Mouse (Mus musculus): Measurements from ENCODE around the gene Spem2. TPM values are rescaled to one million over a fixed set of nuclear protein-coding genes. Genes with fewer than 3 reads are reported as not detected.
A peak's percentile ranks its signal among the peaks of the same experiment; 100 is the strongest.
"Not testable (repeated sequence)": the region's sequence is repeated elsewhere in the genome, so short reads cannot be mapped to it uniquely, and the experiment has no call there.

Spem2 gene
- total RNA-seq (2017), result 0.29 TPM in 1 of 3 replicates, not detected in the others

DNA sequence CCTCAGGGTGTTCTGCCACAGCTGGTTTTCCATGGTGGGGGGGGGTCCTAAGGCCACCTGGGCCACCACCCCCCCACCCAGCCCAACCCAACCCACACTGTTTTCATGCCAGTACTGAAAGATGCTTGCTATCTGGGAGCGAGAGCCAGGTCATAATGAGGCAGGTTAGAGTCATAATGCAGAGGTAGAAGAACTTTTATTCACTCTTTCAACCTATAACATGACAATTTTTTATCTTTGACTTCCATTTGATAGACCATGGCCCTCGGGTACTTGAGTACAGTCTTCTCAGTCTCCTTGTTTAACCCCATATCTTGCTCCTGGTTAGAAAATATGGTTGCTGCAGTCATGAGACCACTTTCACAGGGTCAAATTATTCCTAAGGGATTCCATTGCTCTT is at the start of gene Spem2:
Gene Spem2, minus strand, starts transcription at position 101 of the 400 bp plus-strand sequence.
- no peak for ATAC-seq (replicated peaks; ENCODE audit: insufficient number of reproducible peaks, low FRiP score, low TSS enrichment, poor library complexity, severe bottlenecking)

GRCm38 (mm10) chr11:69867335-69867734 is 49.1 kb upstream of the Spem2 start:
- no peak for ATAC-seq (replicated peaks; ENCODE audit: insufficient number of reproducible peaks, low FRiP score, low TSS enrichment, poor library complexity, severe bottlenecking)

- ATAC-seq (replicated peaks; ENCODE audit: insufficient number of reproducible peaks, low FRiP score, low TSS enrichment, poor library complexity, severe bottlenecking), result no peak
Observed at GRCm38 (mm10) chr11:69865561-69865960, 47.3 kb upstream of the Spem2 start.

GRCm38 (mm10) chr11:69864138-69864860 is 46.0 kb upstream of the Spem2 start:
- no peak for ATAC-seq (replicated peaks; ENCODE audit: insufficient number of reproducible peaks, low FRiP score, low TSS enrichment, poor library complexity, severe bottlenecking)

DNA sequence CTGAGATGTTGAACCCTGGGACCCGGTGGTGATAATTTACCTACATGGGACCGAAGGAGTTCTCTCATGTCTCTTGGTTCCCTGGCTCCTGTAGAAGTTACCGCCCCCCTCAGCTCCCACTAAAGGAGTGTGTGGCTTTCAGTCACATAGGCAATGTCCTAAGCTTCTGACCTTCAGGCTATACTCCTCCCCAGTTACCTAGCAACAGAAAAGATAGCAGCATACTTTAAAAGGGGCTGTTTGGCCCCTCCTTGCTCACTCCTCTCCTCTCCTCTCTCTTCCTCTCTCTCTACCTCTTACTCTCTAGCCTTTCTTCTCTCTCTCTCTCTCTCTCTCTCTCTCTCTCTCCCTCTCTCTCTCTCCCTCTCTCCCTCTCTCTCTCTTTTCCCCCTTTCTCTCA is 45.5 kb upstream of the Spem2 start:
- not testable (repeated sequence) for ATAC-seq (replicated peaks; ENCODE audit: insufficient number of reproducible peaks, low FRiP score, low TSS enrichment, poor library complexity, severe bottlenecking)

GRCm38 (mm10) chr11:69858113-69858998 is 40.1 kb upstream of the Spem2 start, which contains the start of gene Tnk1:
Gene Tnk1, minus strand, starts transcription at chr11:69858730.
- no peak for ATAC-seq (replicated peaks; ENCODE audit: insufficient number of reproducible peaks, low FRiP score, low TSS enrichment, poor library complexity, severe bottlenecking)

DNA sequence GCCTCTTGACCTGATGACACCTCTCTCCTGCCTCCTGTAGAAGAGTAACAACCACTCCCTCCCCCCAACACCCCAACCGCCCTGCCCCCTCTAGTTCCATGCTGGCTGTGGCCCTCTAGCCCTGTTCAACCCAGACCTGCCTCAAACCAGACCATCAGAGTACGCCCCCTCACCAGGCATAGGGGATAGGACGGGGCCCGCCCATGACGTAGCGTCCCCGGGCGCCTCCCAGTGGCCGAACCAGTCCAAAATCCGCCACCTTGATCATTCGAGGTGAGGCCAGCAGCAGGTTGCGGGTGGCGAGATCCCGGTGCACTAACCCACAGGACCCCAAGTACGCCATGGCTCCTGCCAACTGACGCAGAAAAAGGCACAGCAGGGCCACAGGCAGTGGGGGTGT is 37.1 kb upstream of the Spem2 start:
- ATAC-seq (replicated peaks; ENCODE audit: insufficient number of reproducible peaks, low FRiP score, low TSS enrichment, poor library complexity, severe bottlenecking), result 0 out of 2 replicates have a peak, but pooled peaks have one; percentile 38

DNA sequence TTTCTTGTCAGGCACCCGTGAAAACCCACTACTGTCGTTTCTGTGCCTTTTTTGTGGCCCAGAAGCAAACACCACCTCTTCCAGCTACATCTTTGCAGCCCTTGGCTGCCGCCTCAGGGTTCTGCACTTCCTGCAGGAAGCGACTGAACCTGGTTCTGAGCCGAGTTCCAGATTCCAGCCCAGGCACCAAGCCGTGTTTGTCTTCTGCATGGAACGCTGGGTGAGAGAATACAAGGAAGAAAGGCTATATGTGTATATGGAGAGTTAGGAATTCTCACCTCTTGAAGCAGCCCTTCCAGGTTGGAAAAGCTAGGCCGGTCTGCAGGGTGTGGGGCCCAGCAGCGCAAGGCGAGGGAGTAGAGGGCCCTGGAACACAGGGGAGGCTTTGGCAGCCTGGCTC is 36.4 kb upstream of the Spem2 start:
- ATAC-seq (replicated peaks; ENCODE audit: insufficient number of reproducible peaks, low FRiP score, low TSS enrichment, poor library complexity, severe bottlenecking), result no peak

DNA sequence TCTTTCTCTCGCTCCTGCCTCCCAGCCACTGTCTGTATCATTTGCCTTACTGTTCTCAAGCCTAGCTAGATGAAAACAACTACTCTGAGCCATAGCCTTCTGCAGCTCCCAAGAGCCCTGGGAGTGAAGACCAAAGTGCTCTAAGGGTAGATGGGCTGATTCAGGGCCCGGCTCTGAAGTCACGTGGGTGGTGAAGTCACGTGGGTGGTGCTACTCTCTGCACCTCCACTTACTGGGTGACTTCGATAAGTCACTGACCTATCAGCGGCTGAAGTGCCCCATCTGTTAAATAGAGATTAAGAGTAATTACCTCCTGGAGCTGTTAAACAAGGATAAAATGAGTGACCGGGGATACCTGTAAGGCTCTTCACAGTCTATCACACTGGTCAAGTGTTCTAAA is 35.7 kb upstream of the Spem2 start:
- no peak for ATAC-seq (replicated peaks; ENCODE audit: insufficient number of reproducible peaks, low FRiP score, low TSS enrichment, poor library complexity, severe bottlenecking)

GRCm38 (mm10) chr11:69850754-69851153 is 32.5 kb upstream of the Spem2 start:
- ATAC-seq (replicated peaks; ENCODE audit: insufficient number of reproducible peaks, low FRiP score, low TSS enrichment, poor library complexity, severe bottlenecking), result no peak

- no peak for ATAC-seq (replicated peaks; ENCODE audit: insufficient number of reproducible peaks, low FRiP score, low TSS enrichment, poor library complexity, severe bottlenecking)
Observed at GRCm38 (mm10) chr11:69849884-69850283, 31.6 kb upstream of the Spem2 start.

- ATAC-seq (replicated peaks; ENCODE audit: insufficient number of reproducible peaks, low FRiP score, low TSS enrichment, poor library complexity, severe bottlenecking), result no peak
Observed at GRCm38 (mm10) chr11:69849128-69849527, 30.9 kb upstream of the Spem2 start.

DNA sequence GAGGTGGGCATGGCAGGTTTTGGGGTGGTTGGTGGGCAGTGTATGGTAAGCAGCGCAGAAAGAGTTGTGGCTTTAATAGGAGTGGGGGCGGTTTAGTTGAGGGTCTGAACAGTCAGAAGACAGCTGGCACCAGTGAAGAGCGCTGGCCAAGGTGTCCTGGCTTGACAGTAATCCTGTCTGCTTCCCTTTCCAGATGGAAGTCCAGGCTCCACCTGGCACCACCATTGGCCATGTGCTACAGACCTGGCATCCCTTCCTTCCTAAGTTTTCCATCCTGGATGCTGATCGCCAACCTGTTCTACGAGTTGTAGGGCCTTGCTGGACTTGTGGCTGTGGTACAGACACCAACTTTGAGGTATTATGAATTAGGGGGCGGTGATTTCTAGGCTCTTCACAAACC is 29.8 kb upstream of the Spem2 start:
- ATAC-seq (replicated peaks; ENCODE audit: insufficient number of reproducible peaks, low FRiP score, low TSS enrichment, poor library complexity, severe bottlenecking), result no peak

GRCm38 (mm10) chr11:69846738-69847688 is 28.7 kb upstream of the Spem2 start:
- no peak for ATAC-seq (replicated peaks; ENCODE audit: insufficient number of reproducible peaks, low FRiP score, low TSS enrichment, poor library complexity, severe bottlenecking)

DNA sequence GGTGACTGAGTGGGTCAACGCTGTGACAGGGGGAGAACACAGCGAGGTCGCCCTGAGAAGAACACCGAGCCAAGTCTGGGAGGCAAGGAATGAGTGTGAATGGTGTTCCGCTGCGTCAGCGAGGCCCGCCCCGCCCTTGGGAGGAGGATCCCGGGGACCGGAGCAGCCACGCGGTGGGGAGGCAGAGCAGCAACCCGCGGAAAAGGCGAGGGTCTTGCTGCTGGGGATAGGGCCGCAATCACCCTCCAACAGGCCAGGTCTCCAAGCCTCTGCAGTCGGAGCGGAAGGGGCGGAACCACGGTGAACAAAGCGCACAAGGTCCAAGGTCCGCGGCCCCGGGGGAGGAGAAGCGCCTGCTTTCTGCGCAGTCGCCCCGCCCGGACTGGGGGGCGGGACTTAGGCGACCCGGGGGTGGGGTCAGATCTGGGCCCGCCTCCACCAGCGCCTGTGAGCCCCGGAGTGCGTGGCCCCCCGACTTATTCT is 28.0 kb upstream of the Spem2 start, which contains the start of gene Plscr3:
Gene Plscr3, plus strand, starts transcription at position 179 of the 483 bp plus-strand sequence.
- peak; percentile 75 for ATAC-seq (replicated peaks; ENCODE audit: insufficient number of reproducible peaks, low FRiP score, low TSS enrichment, poor library complexity, severe bottlenecking)

- no peak for ATAC-seq (replicated peaks; ENCODE audit: insufficient number of reproducible peaks, low FRiP score, low TSS enrichment, poor library complexity, severe bottlenecking)
Observed at GRCm38 (mm10) chr11:69838714-69839104, 20.4 kb upstream of the Spem2 start.

- peak; percentile 90 for ATAC-seq (replicated peaks; ENCODE audit: insufficient number of reproducible peaks, low FRiP score, low TSS enrichment, poor library complexity, severe bottlenecking)
Observed at GRCm38 (mm10) chr11:69837952-69838713, 19.9 kb upstream of the Spem2 start, which contains the start of gene Tmem256. Gene Tmem256, plus strand, starts transcription at chr11:69838514.

GRCm38 (mm10) chr11:69837604-69837951 is 19.3 kb upstream of the Spem2 start, which contains the start of gene Nlgn2:
Gene Nlgn2, minus strand, starts transcription at chr11:69837784.
- ATAC-seq (replicated peaks; ENCODE audit: insufficient number of reproducible peaks, low FRiP score, low TSS enrichment, poor library complexity, severe bottlenecking), result no peak

Measured in monocyte, adult 5-6 weeks (primary cell).